Mouse (Mus musculus): ENCODE data around the gene Ggta1.

- no peak for TF ChIP-seq POLR2A (IDR thresholded peaks at IDR 0.05; ENCODE audit: borderline replicate concordance, low read depth, low read length)
- TF ChIP-seq CTCF (IDR thresholded peaks at IDR 0.05; ENCODE audit: low read depth, low read length), result no peak
Measured at GRCm38 (mm10) chr2:35397590-35398173, 65.3 kb downstream of the Ggta1 start.
